Mouse (Mus musculus) lung, postnatal 36 days (tissue): Measurements from ENCODE around the gene Trmt10a.
A peak's percentile ranks its signal among the peaks of the same experiment; 100 is the strongest.

ENCODE experiments used
- DNase-seq: peaks from one replicate; pipeline ENCODE4 v3.0.0; 2022; ENCODE audit warnings: mixed read lengths

Trmt10a gene

GRCm38 (mm10) chr3:138143315-138144059 lies at the start of gene Trmt10a:
Gene Trmt10a (plus strand): TSS chr3:138143448.
- DNase-seq, result peak; percentile 100

DNA sequence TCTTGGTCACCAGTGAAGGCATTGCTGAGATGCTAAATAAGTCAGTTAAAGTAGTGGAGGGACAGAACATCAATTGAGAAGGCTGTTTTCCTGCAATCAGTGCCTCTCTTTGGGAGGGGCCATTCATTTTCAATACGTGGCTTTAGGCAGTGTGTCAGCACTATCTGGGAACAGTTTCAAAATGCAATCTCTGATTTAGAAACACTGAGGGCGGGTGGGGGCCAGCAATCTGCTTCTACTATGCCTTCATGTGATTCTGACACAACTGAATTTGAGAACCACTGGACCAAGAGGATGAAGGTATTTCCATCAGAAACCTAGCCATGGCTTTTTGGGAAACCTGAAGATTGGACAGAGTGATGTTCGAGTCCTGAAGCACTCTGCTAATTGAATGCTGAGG lies 47.9 kb upstream of the Trmt10a start:
- DNase-seq, result no peak

- DNase-seq, result no peak
These were observed 47.5 kb upstream of the Trmt10a start for GRCm38 (mm10) chr3:138095718-138096117.

GRCm38 (mm10) chr3:138096263-138097028 lies 46.8 kb upstream of the Trmt10a start:
- no peak for DNase-seq

DNA sequence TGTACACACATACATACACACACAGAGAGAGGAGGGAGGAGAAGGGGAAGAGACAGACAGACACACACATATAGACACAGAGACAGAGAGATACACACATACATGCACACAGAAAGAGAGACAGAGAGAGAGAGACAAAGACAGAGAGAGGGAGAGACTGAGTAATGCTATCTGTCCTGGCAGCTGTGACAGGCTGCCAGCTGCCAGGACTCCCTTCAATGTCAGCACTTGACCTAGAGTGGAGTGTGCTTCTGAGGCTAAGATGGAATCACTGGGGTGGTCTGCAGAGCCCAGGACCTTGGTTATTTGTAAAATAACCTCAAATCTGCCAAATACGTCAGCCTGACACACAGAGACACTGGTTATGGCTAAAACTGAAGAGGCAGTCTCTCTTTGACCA lies 45.5 kb upstream of the Trmt10a start:
- DNase-seq, result no peak

DNA sequence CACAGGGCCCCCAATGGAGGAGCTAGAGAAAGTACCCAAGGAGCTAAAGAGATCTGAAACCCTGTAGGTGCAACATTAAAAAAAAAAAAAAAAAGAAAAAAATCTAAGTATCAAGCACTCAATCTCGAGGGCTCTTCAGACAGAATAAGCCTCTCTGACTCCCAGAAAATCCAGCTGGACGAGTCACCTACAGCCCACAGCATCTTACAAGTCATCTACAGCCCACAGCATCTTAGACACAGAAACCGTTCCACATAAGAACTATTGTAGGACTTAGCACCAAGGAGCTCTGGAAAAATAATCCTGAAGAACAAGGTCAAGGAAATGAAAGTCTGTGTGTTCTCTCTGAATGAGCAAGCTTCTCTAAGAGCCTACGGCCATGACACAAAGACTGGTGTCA lies 41.3 kb upstream of the Trmt10a start:
- DNase-seq, result no peak

GRCm38 (mm10) chr3:138103690-138104089 lies 39.6 kb upstream of the Trmt10a start:
- DNase-seq, result no peak

DNA sequence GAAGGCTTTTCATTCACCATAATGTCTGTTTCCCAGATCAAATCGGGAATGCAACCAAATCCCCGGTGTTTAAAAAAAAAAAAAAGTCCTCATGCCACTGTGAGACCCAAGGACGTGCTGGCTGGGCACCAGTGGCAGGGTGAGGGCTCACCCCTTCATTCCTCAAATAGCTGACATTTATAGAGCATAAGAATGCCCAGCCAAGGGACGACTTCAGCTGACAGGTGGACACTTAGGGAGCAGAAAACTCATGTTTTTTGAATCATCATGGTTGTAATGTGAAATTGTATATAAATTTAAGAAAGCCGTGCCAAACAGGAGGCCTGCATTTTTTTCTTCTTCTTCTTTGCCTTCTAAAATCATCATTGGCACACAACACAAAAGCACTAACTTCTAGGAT lies 38.2 kb upstream of the Trmt10a start:
- DNase-seq, result no peak

DNA sequence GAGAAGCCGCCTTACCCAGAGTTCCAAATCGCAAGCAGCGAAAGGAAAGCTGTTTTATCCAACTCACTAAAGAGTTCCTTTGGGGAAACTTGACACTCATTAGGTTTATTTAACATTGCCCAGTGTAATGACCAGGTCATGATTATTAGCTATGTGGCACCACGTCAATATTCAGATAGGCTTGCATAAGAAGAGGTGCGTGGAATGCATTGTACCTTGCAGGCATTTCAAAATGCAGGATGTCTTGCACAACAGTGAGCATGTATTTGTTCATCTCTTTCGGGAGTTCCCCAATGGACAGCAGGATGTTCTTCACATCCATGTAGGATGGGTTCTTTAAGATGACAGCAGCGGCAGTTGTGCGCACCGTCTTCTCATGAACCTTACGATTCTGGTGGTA lies 36.4 kb upstream of the Trmt10a start:
- DNase-seq, result peak; percentile 12

DNA sequence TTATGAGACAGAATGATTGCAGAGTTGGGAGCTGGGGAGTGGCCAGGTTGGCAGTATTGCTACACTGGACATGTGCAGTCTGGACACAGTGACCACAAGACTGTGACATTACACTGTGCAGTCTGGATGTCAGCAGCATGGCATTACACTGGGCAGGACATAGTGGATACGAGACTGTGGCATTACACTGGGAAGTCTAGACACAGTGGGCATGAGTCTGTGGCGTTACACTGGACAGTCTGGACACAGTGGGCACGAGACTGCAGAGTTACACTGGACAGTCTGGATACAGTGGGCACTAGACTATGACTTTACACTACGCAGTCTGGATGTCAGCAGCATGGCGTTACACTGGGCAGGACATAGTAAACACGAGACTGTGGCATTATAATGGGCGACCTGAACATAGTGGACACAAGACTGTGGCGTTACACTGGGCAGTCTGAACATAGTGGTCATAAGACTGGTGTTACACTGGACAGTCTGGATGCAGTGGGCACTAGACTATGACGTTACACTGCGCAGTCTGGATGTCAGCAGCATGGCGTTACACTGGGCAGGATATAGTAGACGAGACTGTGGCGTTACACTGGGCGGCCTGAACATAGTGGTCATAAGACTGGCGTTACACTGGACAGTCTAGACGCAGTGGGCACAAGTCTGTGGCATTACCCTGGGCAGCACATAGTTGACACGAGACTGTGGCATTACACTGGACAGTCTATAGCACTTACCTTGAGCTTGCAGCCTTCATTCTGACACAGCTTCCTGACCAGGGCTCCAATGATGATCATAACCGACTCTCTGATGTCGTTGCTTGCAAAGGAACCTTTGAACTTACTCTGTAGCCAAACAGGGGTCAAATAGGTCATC lies 32.1 kb upstream of the Trmt10a start:
- DNase-seq, result no peak

GRCm38 (mm10) chr3:138114106-138114505 lies 29.1 kb upstream of the Trmt10a start:
- DNase-seq, result no peak

- DNase-seq, result no peak
These were observed 26.4 kb upstream of the Trmt10a start for GRCm38 (mm10) chr3:138116871-138117270.

- no peak for DNase-seq
These were observed 24.9 kb upstream of the Trmt10a start for GRCm38 (mm10) chr3:138118392-138118791.

- no peak for DNase-seq
These were observed 24.4 kb upstream of the Trmt10a start for GRCm38 (mm10) chr3:138118831-138119230.

GRCm38 (mm10) chr3:138119444-138120105 lies 23.7 kb upstream of the Trmt10a start:
- DNase-seq, result no peak

- no peak for DNase-seq
These were observed 21.8 kb upstream of the Trmt10a start for GRCm38 (mm10) chr3:138121461-138121860.

DNA sequence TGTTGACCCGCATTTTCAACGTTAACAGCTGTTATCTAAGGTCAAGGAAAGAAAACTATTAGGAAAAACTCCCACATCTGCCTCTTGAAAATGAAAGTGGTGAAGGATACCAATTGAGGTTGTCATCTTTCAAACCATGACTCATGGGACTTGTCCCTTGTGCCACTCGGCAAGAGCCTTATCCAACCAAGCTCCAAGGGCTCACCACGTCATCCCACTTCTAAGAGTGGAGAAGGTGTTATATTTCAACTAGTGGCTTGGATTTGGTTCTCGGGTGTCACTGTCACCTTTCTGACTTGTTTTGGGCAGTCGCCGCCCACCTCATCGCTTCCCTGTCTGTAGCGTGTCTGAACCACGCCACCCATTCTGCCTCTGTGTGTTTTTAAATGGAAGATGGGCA lies 19.4 kb upstream of the Trmt10a start:
- DNase-seq, result no peak

DNA sequence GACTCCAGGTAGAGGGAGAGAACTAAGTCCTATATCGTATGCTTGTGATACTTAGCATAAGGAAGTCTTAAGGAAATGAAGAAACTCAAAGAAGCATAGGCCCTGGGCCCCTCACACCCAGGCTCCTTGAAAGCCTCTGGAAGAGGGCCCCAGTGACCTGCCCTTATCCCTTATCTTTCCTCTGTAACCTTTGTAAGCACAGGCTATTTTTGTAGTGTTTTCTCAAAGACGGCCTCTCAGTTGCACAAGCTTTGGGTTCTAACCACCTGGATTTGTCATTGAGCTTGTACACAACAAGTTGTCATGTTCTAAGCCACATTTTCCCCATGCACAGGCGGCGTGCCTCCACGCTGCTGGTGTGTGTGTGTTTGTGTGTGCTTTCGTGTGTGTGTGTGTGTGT lies 14.1 kb upstream of the Trmt10a start:
- no peak for DNase-seq

DNA sequence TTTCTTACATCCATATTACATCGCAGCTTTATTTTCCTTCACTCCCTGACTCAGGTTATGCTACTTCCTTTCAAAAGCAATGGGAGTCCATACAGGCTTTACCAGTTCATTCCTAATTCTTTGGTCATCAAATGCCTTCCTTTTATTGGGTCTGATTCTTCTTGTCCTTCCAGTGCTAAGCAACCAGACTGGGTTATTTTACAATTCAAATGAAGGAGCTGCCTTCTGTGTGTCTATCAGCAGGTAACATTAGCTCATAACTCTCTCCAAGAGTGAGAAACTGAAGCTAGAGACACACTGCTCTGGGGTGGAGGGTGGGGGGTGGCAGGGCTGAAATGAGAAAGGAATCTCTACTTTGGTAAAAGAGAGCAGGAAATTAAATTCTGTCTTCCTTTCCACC lies 12.6 kb upstream of the Trmt10a start:
- no peak for DNase-seq

GRCm38 (mm10) chr3:138131168-138131567 lies 12.1 kb upstream of the Trmt10a start:
- no peak for DNase-seq

DNA sequence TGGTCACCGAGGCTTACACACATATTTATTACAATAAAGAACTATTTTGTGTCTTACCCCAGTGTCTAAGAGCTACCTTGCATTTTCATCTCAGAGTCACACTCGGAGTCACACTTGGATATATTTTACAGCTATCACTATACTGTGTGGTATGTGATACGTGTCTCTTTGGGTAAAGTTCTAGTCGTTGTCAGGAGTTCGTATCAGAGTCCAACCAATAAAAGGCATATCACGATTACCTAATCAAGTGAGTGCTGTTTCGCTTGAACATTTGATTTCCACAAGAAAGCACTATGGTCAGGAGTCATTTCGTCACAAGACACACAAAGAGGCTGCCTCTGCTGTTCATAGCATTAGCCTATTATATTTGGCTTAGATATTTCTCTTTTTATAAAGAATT lies 9.8 kb upstream of the Trmt10a start:
- no peak for DNase-seq

- DNase-seq, result no peak
These were observed 9.3 kb upstream of the Trmt10a start for GRCm38 (mm10) chr3:138133916-138134315.

- no peak for DNase-seq
These were observed 8.7 kb upstream of the Trmt10a start for GRCm38 (mm10) chr3:138134528-138134927.
